In the genomic region with DNA sequence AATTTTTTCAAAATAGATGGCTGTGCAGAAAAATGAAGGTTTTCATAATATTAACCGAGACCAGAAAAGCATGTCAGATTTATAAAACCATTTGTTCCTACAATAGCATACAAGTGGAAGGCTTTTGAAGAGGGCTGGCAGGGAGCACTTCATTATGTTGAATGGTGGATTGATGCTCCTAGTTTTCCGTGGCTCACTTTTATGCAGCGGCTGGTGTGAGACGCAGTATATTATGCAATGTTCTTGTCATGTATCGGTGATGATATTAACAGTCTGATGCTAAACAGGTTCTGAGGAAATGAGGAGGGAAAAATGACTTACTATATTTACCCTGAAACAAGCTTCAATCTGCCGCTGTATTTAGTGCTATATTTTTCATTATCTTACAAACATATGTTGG, we compare ENCODE assay signal across 31 mouse cellular contexts. TPM values are rescaled to one million over a fixed set of nuclear protein-coding genes. Genes with fewer than 3 reads are reported as not detected.
A peak's percentile ranks its signal among the peaks of the same experiment; 100 is the strongest.
DNase-seq lines count a peak whose midpoint lies in the region; ATAC-seq lines count a peak whose summit lies in the region.
"Had no signal": no experiment of that assay in that cellular context is flagged by ENCODE, and none has a peak within 500 bp of the region (broad histone marks: within the 10 kb centered on the region; RNA-seq: fewer than 3 reads in every experiment).

No protein-coding gene starts in this region.

- 50% methylated on average over 6 of the region's 6 CpGs for WGBS in midbrain, embryonic 14.5 days
- WGBS in midbrain, embryonic 11.5 days = 83% methylated on average over 6 of the region's 6 CpGs
- WGBS in hindbrain, embryonic 14.5 days = 30% methylated on average over 6 of the region's 6 CpGs

- no peaks in the 10 kb centered on the region for H3K27me3 ChIP-seq in midbrain, embryonic 14.5 days (ENCODE audit: control insufficient read depth, insufficient read depth, low read length)
- no peaks in the 10 kb centered on the region for H3K27me3 ChIP-seq in midbrain, embryonic 11.5 days (ENCODE audit: control insufficient read depth, insufficient read depth, low read length)
- no peaks in the 10 kb centered on the region for H3K27me3 ChIP-seq in hindbrain, embryonic 14.5 days (ENCODE audit: control insufficient read depth, insufficient read depth, low read length)
- H3K27me3 ChIP-seq: embryonic facial prominence, embryonic 15.5 days; heart, embryonic 12.5 days; kidney, embryonic 15.5 days; liver, embryonic 12.5 days; midbrain, embryonic 12.5 days; neural tube, embryonic 12.5 days had no signal

- ATAC-seq in frontal cortex, adult (ENCODE audit: low TSS enrichment) = peak; percentile 62; the same call in 1 of the 2 replicates
- ATAC-seq in midbrain, embryonic 14.5 days (ENCODE audit: low FRiP score, low TSS enrichment) = no peak
- ATAC-seq in midbrain, embryonic 11.5 days (ENCODE audit: low FRiP score) = no peak
- ATAC-seq in hindbrain, embryonic 14.5 days (ENCODE audit: low FRiP score) = no peak
- ATAC-seq: liver, embryonic 12.5 days; liver, postnatal 0 days had no signal

- H3K36me3 ChIP-seq in midbrain, embryonic 14.5 days (ENCODE audit: control insufficient read depth, insufficient read depth, low read length) = no peaks in the 10 kb centered on the region
- no peaks in the 10 kb centered on the region for H3K36me3 ChIP-seq in midbrain, embryonic 11.5 days (ENCODE audit: control insufficient read depth, insufficient read depth, low read length)
- no peaks in the 10 kb centered on the region for H3K36me3 ChIP-seq in hindbrain, embryonic 14.5 days (replicated peaks; ENCODE audit: control insufficient read depth, insufficient read depth)
- H3K36me3 ChIP-seq: embryonic facial prominence, embryonic 10.5 days; embryonic facial prominence, embryonic 15.5 days; heart, embryonic 12.5 days; kidney, embryonic 15.5 days; liver, embryonic 12.5 days; midbrain, embryonic 12.5 days; neural tube, embryonic 12.5 days had no signal

- no peak overlapping the region for H3K9ac ChIP-seq in midbrain, embryonic 14.5 days (replicated peaks; ENCODE audit: low read length)
- no peak overlapping the region for H3K9ac ChIP-seq in midbrain, embryonic 11.5 days (ENCODE audit: low read length)
- H3K9ac ChIP-seq in hindbrain, embryonic 14.5 days = no peak overlapping the region
- H3K9ac ChIP-seq: embryonic facial prominence, embryonic 15.5 days; heart, embryonic 12.5 days; kidney, embryonic 15.5 days; liver, embryonic 12.5 days; liver, postnatal 0 days; midbrain, embryonic 12.5 days; neural tube, embryonic 12.5 days had no signal

- peaks cover 8% of the 10 kb centered on the region; the same call in 1 of the 2 replicates for H3K4me1 ChIP-seq in midbrain, embryonic 14.5 days (ENCODE audit: control insufficient read depth, insufficient read depth, low read length)
- no peaks in the 10 kb centered on the region for H3K4me1 ChIP-seq in midbrain, embryonic 11.5 days (ENCODE audit: control insufficient read depth, insufficient read depth, low read length)
- H3K4me1 ChIP-seq in hindbrain, embryonic 14.5 days (replicated peaks; ENCODE audit: control insufficient read depth, insufficient read depth, low read length) = peaks cover 7% of the 10 kb centered on the region; the same call in 1 of the 2 replicates
- H3K4me1 ChIP-seq: embryonic facial prominence, embryonic 10.5 days; embryonic facial prominence, embryonic 15.5 days; heart, embryonic 12.5 days; kidney, embryonic 15.5 days; liver, embryonic 12.5 days; neural tube, embryonic 12.5 days had no signal

- no peaks in the 10 kb centered on the region for H3K9me3 ChIP-seq in midbrain, embryonic 14.5 days (ENCODE audit: control insufficient read depth, low read length)
- no peaks in the 10 kb centered on the region for H3K9me3 ChIP-seq in midbrain, embryonic 11.5 days (ENCODE audit: control insufficient read depth, low read length)
- no peaks in the 10 kb centered on the region for H3K9me3 ChIP-seq in hindbrain, embryonic 14.5 days (ENCODE audit: control insufficient read depth, low read length)
- H3K9me3 ChIP-seq: embryonic facial prominence, embryonic 10.5 days; embryonic facial prominence, embryonic 15.5 days; heart, embryonic 12.5 days; kidney, embryonic 15.5 days; liver, embryonic 12.5 days; midbrain, embryonic 12.5 days; neural tube, embryonic 12.5 days had no signal

- no peak for DNase-seq in frontal cortex, adult 2 months (ENCODE audit: extremely low spot score in 1 of 2, low spot score in 1 of 2)
- DNase-seq in midbrain, embryonic 14.5 days = peak; percentile 38
- no peak for DNase-seq in midbrain, embryonic 11.5 days (ENCODE audit: low spot score, missing footprints)
- DNase-seq in hindbrain, embryonic 14.5 days (ENCODE audit: low spot score) = peak; percentile 30
- DNase-seq in cerebellum, adult 8-10 months = no peak
- DNase-seq: adrenal gland, postnatal 25 days; B cell, adult 2 months; cerebellum, adult 2 months; cerebellum, postnatal 25 days; heart, adult 2 months; kidney, adult 18-20 months; kidney, postnatal 25 days; left cerebral cortex, postnatal 4 days; liver, postnatal 0 days; lung, postnatal 36 days; thymus, postnatal 4 days had no signal

- 0 out of 2 replicates have a peak overlapping the region, but pooled peaks have one; percentile 14 for H3K27ac ChIP-seq in midbrain, embryonic 14.5 days (replicated peaks; ENCODE audit: low read depth, low read length)
- no peak overlapping the region for H3K27ac ChIP-seq in midbrain, embryonic 11.5 days (ENCODE audit: low read depth, low read length)
- no peak overlapping the region for H3K27ac ChIP-seq in hindbrain, embryonic 14.5 days
- H3K27ac ChIP-seq: embryonic facial prominence, embryonic 10.5 days; embryonic facial prominence, embryonic 15.5 days; heart, adult 2 months; kidney, embryonic 15.5 days; liver, embryonic 12.5 days; neural tube, embryonic 12.5 days had no signal

- no peak overlapping the region for H3K4me3 ChIP-seq in midbrain, embryonic 14.5 days (replicated peaks; ENCODE audit: low read depth, low read length)
- no peak overlapping the region for H3K4me3 ChIP-seq in midbrain, embryonic 11.5 days (ENCODE audit: low read depth, low read length)
- H3K4me3 ChIP-seq in hindbrain, embryonic 14.5 days (replicated peaks; ENCODE audit: low read length) = no peak overlapping the region
- H3K4me3 ChIP-seq: embryonic facial prominence, embryonic 10.5 days; embryonic facial prominence, embryonic 15.5 days; heart, adult 2 months; heart, embryonic 12.5 days; kidney, embryonic 15.5 days; liver, embryonic 12.5 days; midbrain, embryonic 12.5 days; myocyte; neural tube, embryonic 12.5 days had no signal

- no peak overlapping the region for H3K4me2 ChIP-seq in midbrain, embryonic 14.5 days (ENCODE audit: low read length)
- no peak overlapping the region for H3K4me2 ChIP-seq in midbrain, embryonic 11.5 days
- H3K4me2 ChIP-seq in hindbrain, embryonic 14.5 days (replicated peaks) = no peak overlapping the region
- H3K4me2 ChIP-seq: embryonic facial prominence, embryonic 15.5 days; heart, embryonic 12.5 days; kidney, embryonic 15.5 days; liver, embryonic 12.5 days; midbrain, embryonic 12.5 days; neural tube, embryonic 12.5 days had no signal

RNA-seq across cellular contexts. Expression of gene Naa11, which starts 18.0 kb away (rescaled TPM):
- 0.02 and 0.04 TPM in 2 replicates for polyA plus RNA-seq in frontal cortex, adult 2 months (2012; rRNA removed)
- polyA plus RNA-seq in midbrain, embryonic 14.5 days (2014; fragmentation: Nextera tagmentation; extraction: Ambion mirVana) = not detected in 2 replicates
- polyA plus RNA-seq in midbrain, embryonic 11.5 days (2014; fragmentation: Nextera tagmentation; extraction: Ambion mirVana) = not detected in 2 replicates
- not detected in 2 replicates for polyA plus RNA-seq in hindbrain, embryonic 14.5 days (2014; fragmentation: Nextera tagmentation; extraction: Ambion mirVana)
- polyA plus RNA-seq: cerebellum, adult 2 months; embryonic facial prominence, embryonic 10.5 days; embryonic facial prominence, embryonic 15.5 days; heart, adult 2 months; heart, embryonic 12.5 days; kidney, embryonic 15.5 days; limb, embryonic 14.5 days; liver, embryonic 12.5 days; liver, postnatal 0 days; lung, embryonic 16.5 days; midbrain, embryonic 12.5 days; neural tube, embryonic 12.5 days; small intestine, adult 2 months; thymus, postnatal 0 days had no signal

RNA-seq across cellular contexts. Expression of gene Gk2, which starts 46.6 kb away (rescaled TPM):
- polyA plus RNA-seq in frontal cortex, adult 2 months (2012; rRNA removed) = not detected in 2 replicates
- polyA plus RNA-seq in midbrain, embryonic 14.5 days (2014; fragmentation: Nextera tagmentation; extraction: Ambion mirVana) = not detected in 2 replicates
- not detected in 2 replicates for polyA plus RNA-seq in midbrain, embryonic 11.5 days (2014; fragmentation: Nextera tagmentation; extraction: Ambion mirVana)
- not detected in 2 replicates for polyA plus RNA-seq in hindbrain, embryonic 14.5 days (2014; fragmentation: Nextera tagmentation; extraction: Ambion mirVana)
- polyA plus RNA-seq: cerebellum, adult 2 months; embryonic facial prominence, embryonic 10.5 days; embryonic facial prominence, embryonic 15.5 days; heart, adult 2 months; heart, embryonic 12.5 days; heart, postnatal 0 days; kidney, embryonic 15.5 days; limb, embryonic 14.5 days; liver, embryonic 12.5 days; liver, postnatal 0 days; lung, embryonic 16.5 days; midbrain, embryonic 12.5 days; myocyte; neural tube, embryonic 12.5 days; small intestine, adult 2 months; stomach, embryonic 14.5 days; thymus, postnatal 0 days had no signal

Comparison
In these comparisons a context has a peak if more than half of its experiments do, and no peak if none do; other contexts are left out.
1. DNase-seq: peak in midbrain, embryonic 14.5 days (single experiment) and hindbrain, embryonic 14.5 days (single experiment); none in frontal cortex, adult 2 months (0 of 2), midbrain, embryonic 11.5 days (single experiment) and cerebellum, adult 8-10 months (single experiment).